Mouse (Mus musculus): ENCODE results near the gene Speg.

Gene Speg

DNA sequence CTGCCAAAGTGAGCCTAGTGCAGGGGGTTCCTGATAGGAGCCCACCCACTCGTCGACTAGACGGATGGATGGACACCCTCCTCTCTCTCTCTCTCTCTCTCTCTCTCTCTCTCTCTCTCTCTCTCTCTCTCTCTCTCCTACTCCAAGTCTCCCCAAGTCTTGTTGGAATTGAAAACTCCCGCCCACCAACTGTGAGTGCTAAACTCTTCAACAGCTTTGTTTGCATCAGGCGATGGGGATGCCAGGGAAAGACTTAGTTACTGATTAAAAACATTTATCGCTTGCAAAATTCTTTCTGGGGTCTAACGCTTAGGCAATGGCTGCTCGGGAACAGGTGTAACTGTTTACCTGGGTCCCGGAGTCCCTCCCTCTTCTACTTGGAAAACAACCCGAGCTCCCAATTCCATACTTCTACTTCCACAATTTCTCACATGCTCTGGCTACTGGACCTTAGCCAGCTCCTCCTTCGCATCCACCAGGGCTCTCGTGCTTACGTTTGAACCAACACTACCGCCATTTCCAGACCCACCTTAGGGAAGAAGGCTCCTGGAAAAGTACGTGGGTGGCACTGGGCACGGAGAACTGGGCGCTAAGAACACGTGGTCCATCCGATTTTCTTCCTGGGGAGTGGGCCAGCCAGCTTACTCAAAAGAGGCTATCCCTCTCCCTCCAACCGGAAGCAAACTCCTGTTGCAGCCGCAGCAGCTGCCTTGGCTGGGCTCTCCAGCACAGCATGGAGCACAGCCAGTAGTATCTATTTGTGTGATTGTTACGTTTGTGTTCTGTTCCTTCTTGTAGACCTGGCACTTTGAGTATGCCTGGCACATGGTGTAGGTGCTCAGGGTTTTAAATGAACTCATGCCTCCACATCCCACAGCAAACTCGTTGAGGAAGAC, 83.9 kb downstream of the Speg start:
- DNase-seq (ENCODE audit: low read depth, low spot score), result peak; percentile 86

DNA sequence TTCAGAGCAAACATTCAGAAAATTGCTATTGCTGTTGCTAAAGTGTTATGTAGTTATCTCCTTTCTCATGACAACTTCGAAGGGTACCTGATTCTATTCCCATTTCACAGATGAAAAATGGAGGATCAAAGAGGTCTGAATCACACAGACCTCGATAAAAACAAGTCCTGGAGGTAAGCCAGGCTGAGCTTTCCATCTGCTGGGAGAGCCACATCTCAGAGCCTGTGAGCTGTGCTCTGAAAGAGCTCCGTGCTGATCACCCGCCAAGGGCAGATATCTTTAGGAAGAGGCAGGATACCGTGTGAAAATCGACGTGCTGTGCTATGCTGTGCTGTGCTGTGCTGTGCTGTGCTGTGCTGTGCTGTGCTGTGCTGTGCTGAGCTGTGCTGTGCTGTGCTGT, 85.2 kb downstream of the Speg start:
- no peak for DNase-seq (ENCODE audit: low read depth, low spot score)

DNA sequence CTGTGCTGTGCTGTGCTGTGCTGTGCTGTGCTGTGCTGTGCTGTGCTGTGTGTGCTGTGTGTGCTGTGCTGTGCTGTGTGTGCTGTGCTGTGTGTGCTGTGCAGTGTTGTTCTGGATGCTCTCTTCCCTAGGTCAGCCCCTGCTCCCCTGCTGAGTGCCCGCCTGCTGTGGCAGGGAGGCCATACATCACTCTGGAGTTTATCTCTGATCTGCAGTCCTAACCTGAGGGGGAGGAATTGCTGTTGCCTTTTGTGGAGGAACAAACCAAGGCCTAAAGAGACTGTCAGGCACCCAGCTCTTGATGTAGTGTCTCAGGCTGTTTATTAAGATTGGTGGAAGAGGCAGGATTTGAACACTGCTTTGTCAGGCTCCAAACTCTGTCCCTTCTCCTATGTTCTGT, 87.5 kb downstream of the Speg start:
- no peak for DNase-seq (ENCODE audit: low read depth, low spot score)

DNA sequence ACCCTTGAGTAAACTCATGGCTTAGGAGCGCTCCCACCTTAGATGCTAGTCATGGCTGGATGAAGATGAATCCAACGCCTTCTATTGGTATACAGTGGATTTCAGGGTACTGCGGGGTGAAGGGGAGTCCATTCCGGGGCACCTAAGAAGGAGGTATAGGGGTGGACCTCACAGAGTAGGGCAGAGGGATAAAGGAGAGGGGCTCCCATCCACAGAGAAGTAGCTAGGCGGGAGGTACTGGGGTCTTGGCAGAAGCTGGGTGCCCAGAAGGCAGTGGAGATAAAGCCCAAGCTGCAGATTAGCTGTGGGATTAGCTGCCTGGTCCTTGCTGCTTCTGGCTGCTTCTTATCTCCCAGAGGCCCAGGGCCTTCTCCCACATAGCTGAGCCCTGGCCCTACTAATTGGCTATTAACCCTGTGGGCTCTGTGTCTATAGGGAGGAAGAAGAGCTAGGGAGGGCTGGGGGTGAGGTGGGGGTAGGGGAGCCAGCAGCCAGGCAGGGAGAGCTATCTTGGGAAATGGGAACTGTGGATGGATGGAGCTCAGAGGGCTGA, 88.6 kb downstream of the Speg start:
- no peak for DNase-seq (ENCODE audit: low read depth, low spot score)

DNA sequence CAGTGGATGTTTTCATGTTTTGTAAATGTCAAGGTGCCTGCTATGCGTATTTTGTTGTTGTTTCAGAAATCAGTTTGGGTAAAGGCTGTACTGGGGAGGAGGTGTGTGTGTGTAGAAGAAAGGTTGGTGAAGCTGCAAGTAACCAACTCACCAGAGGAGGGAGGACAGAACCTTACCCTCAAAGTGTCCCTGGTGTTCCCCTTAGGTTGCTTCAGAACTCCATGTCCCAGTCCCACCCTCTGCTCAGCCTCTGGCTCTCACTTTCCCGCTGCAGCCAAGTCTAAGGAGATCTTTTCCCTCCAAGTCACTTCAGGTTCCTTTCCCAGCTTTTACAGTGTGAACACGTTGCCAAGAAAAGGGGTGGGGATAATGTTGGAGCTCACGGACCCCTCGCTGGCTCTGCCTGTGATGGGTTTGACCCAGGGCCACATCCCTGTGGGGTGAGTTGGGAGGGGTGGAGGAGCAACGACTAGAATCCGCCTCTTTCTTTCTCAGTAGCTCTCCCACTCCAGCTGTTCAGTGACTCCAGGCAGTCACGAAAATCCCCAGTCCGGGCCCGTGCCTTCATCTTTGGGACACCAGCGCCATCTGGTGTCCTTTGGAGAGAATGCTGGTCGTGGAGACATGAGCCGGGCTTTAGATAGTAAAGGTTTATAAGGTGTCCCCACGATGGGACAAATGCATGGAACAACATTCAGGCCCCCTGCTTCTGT, 92.3 kb downstream of the Speg start:
- no peak for DNase-seq (ENCODE audit: low read depth, low spot score)

DNA sequence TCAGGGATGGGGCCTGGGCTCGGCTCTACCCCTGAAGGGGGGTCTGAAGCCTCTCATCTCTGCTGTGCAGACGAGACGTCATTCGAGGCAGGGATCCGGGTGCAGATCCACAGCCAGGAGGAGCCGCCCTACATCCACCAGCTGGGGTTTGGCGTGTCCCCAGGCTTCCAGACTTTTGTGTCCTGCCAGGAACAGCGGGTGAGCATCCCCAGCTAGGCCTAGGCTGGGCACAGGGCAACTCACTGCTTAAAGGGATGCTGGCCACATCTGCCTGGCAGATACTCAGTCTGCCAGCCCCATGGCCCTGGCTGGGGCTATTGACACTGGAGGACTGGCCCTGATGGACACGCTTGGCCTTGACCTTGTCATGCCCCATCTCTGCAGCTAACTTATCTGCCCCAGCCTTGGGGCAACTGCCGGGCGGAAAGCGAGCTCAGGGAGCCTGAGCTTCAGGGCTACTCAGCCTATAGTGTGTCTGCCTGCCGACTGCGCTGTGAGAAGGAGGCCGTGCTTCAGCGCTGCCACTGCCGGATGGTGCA, 94.3 kb downstream of the Speg start:
- no peak for DNase-seq (ENCODE audit: low read depth, low spot score)

DNA sequence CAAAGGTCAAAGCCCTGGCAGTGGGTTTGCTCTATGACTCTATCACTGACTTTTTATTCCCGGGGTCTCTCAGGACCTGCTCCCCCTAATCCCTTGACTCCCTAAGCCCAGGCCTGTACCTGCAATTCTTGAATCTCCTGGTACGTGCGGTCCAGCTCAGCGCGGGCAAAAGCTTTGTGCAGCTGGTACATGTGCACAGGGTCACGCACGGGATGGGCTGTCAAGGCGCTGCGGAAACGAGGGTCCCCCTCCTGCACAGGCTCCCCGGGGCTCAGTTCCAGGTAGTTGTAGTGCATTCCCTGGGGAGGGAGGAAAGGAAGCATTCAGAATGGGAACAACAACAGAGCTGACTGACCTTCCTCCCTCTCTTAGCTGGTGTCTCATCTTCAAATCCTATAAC, 101.3 kb downstream of the Speg start:
- DNase-seq (ENCODE audit: low read depth, low spot score), result no peak

DNA sequence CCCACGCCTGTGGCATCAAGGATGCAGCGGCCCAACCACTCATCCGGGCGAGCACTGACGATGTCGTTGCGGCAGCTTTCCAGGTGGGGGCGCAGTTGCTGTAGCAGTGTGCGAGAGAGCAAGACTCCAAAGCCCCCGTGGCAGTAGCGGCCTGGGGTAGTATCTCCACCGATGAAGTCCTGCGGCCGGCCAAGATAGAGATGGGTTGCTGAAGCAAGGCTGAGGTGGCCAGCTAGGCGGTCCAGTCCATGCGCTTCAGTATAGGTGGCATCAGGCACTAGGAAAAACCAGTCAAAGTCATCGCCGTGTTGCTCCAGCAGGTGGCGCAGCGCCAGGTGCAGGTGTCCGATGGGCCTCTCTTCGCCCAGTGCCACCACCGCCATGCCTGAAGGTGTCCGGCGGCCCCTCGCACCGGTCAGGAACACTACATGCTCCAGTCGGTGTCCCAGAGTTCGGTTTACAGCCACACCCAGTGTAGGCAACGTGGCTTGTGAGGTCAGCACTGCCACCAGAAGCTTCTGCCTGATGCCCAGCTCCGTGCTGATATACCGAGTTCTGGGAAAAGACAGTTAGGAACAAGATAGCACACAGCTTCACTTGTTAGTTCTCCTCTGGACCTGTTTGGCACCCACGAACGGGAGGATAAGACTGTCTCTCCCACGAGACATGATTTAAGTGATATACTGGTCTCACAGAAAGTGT, 102.3 kb downstream of the Speg start:
- no peak for DNase-seq (ENCODE audit: low read depth, low spot score)

DNA sequence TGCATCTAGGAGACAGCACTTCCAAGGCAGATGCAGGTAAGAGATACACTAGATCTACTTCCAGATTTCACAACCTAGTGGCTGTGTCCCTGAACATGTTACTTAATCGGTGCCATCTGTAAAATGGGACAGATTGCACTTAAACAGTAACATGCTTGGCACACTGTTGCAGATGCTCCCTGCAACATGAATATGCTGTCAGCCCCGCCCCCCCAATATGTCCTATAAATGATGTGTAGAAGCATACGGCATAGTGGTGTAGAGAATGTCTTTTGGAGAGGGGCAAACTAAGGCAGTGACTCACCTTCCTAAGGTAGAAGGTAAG, 102.8 kb downstream of the Speg start:
- DNase-seq (ENCODE audit: low read depth, low spot score), result no peak

DNA sequence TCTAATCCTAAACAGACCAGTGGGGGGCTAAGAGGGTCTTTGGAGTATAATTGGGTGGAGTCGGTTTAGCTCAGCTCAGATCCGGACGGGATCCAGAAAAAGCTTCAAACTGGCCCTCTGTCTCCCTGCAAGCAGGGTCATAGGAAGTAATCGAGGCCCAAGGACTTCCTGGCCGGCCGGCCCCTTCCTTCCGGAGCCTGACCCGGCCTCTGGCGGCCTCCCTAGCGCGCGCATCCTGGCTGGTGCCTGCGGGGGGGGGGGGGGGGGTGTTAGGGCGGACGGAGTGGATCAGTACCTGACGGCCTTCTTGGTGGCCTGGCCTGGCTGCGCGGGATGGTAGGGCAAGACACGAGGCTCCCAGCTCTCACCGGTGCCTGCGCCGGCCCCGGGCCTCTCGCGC, 103.4 kb downstream of the Speg start:
- DNase-seq (ENCODE audit: low read depth, low spot score), result no peak

DNA sequence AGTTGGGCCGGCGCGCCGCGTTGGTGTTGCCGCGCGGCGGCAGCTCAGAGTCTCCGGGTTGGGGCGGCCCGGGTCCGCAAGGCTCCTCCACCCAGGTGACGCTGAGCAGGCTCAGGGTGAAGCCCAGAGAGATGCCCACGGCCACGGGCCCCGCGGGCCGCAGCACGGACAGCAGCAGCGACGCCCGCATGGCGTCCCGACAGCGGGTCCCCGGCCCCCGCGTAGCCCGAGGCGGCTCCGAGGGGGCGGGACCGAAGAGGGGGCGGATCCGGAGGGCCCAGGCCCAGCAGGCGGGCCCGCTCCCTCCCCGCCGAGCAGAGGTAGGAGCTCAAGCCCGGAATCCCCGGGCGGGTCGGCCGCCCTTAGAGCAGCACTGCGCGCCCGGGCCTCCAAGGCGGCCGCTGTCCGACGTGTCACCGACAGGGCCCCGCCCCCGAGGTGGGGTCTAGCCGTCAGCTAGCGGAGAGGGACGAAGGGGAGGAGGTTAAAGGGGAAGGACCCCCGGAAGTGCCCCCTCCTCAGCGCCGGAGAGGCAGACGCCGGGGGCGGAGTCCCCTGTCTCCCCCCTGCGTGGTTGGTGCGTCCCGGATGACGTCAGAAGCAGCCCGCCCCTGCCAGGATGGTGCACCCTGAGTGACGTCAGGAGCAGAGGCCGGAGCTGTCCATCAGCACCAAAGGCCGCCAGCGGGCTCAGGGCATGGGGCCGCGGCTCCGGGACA, 104.0 kb downstream of the Speg start, which contains the start of the genes Chpf and Tmem198:
TSS of gene Chpf (minus strand) at position 392 of the 719 bp plus-strand sequence.
TSS of gene Tmem198 (plus strand) at position 617 of the 719 bp plus-strand sequence.
- DNase-seq (ENCODE audit: low read depth, low spot score), result peak; percentile 89

DNA sequence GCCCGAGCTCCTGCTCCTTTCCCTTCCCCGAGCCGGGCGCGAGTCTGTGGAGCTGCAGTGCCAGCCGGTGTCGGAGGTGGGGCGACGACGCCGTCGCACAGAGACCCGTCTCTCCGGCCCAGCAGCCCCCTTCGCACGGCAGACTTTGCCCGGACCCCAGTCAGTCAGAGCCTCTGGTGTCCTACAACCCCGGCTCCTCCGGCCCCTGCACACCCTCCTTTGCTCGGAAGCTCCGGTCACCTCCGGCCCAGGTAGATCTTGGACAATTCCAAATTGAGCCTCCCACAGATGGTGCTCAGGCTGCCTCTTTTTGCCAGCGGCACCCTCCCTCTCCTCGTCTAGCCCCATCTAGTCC, 104.5 kb downstream of the Speg start:
- DNase-seq (ENCODE audit: low read depth, low spot score), result no peak

DNA sequence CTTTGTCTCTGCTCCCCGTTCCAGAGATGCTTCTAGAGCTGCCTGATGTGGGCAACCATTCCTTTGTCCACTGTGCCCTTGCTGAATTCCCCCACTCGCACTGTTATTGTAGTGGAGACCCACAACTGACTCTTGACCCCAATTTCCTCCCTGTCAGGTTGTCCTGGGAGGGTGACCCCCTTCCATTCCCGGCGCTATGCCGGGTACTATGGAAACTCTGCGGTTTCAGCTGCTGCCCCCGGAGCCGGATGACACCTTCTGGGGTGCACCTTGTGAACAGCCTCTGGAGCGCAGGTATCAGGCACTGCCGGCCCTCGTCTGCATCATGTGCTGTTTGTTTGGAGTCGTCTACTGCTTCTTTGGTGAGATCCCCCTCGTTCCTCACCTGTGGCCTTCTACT, 104.9 kb downstream of the Speg start:
- DNase-seq (ENCODE audit: low read depth, low spot score), result no peak

DNA sequence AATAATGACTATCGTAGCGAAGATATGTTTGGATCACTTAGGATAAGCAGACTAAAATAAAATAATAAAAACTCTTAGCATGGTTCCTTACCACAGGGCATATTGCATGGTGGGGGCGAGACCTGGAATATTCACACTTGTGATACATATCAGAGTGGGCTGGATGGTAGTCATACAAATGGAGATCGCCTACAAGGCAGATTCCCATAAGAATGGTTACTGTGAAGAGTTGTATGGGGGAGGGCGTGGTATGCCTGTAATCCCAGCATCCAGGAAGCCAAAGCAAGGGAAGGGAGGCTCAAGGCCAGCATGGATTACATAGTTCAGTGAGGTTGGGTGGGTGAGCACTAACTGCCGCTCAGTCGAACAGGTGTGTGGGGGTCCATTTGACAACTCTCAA, 105.6 kb downstream of the Speg start:
- peak; percentile 40 for DNase-seq (ENCODE audit: low read depth, low spot score)
